Mouse (Mus musculus) testis, adult 2 months (tissue): ENCODE results near the gene Plpp7. TPM values are rescaled to one million over a fixed set of nuclear protein-coding genes. Genes with fewer than 3 reads are reported as not detected.

Experiments
- H3K27ac ChIP-seq: fragments of 200-500 bp; 2 replicates; pipeline ENCODE4 v1.5.1; 2012; ENCODE audit warnings: low read depth, low read length; ENCODE audit not compliant: control insufficient read depth, insufficient read depth
- H3K27me3 ChIP-seq: fragments of 200-500 bp; 2 replicates; pipeline ENCODE4 v1.6.1; 2012; ENCODE audit warnings: mild to moderate bottlenecking, low read length, moderate library complexity; ENCODE audit not compliant: control insufficient read depth, insufficient read depth
- H3K36me3 ChIP-seq: fragments of 200-500 bp; 2 replicates; pipeline ENCODE4 v1.6.1; 2012; ENCODE audit warnings: mild to moderate bottlenecking, low read length; ENCODE audit not compliant: control insufficient read depth, insufficient read depth
- H3K4me1 ChIP-seq: fragments of 200-500 bp; 2 replicates; pipeline ENCODE4 v1.6.1; 2012; ENCODE audit warnings: low read length; ENCODE audit not compliant: control insufficient read depth, insufficient read depth
- H3K4me3 ChIP-seq: fragments of 200-500 bp; 2 replicates; pipeline ENCODE4 v1.5.1; 2012; ENCODE audit warnings: low read depth, mild to moderate bottlenecking, low read length, moderate library complexity, mixed read lengths; ENCODE audit not compliant: control insufficient read depth
- CTCF ChIP-seq: fragments of 200-500 bp; IDR thresholded peaks from 2 replicates; pipeline ENCODE4 v1.5.1; 2012; ENCODE audit warnings: low read depth, mild to moderate bottlenecking, inconsistent platforms, low read length, moderate library complexity; ENCODE audit not compliant: control insufficient read depth, insufficient read depth, insufficient replicate concordance
- POLR2A ChIP-seq: fragments of 200-500 bp; IDR thresholded peaks from 2 replicates; pipeline ENCODE4 v1.6.1; 2012; ENCODE audit warnings: low read depth, mild to moderate bottlenecking, inconsistent platforms, low read length, moderate library complexity; ENCODE audit not compliant: control insufficient read depth
- polyA plus RNA-seq: library from polyadenylated mRNA; depleted of rRNA; stranded (reverse); fragments of >200 nt; gene quantifications from 2 replicates; pipeline ENCODE4 v1.2.3, GENCODE M21; 2012

The Plpp7 gene
- polyA plus RNA-seq, 1 experiment: 4.7 TPM

DNA sequence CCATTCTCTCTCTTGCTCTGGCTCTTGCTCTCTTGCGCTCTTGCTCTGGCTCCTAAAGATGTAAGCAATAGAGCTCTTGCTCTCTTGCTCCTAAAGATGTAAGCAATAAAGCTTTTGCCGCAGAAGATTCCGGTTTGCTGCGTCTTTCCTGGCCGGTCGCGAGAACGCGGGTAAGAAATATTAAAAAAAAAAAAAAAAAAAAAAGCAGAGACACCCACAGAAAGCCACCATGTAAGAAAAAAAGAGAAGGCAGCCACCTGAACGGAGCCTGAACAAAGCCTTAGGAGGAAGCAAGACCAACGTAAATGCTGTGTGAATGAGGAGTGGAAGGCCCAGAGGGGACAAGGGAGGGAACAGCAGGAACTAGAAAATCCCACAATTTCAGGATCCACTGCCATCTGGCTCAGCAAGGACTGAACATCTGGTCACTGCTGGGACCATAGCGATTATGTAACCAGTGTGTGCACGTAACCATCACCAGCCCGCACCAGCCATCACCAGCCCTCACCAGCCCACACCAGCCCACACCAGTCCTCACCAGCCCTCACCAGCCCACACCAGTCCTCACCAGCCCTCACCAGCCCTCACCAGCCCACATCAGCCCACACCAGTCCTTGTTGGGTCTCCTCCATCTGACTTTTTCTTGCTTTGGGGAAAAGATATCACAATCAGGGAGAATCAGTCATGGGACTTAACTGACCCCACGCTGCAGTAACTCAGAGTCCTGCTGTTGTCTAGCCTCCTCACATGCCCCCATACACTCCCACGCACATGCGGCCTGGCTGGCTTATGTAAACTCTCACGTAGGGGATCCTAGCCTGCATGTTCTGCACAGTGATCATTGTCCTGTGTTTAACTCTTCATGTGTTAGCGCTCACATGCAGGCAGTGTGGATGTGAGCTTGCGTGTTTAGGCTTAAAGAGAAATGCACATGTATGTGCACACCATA is 24.7 kb downstream of the Plpp7 start:
- no peaks in the 10 kb centered on the region for H3K36me3 ChIP-seq
- H3K27me3 ChIP-seq: no peaks in the 10 kb centered on the region
- H3K4me1 ChIP-seq: no peaks in the 10 kb centered on the region
- TF ChIP-seq POLR2A (no peak), CTCF (no peak)
- no peak overlapping the region for H3K4me3 ChIP-seq
- peak overlapping the region; percentile 51 for H3K27ac ChIP-seq

DNA sequence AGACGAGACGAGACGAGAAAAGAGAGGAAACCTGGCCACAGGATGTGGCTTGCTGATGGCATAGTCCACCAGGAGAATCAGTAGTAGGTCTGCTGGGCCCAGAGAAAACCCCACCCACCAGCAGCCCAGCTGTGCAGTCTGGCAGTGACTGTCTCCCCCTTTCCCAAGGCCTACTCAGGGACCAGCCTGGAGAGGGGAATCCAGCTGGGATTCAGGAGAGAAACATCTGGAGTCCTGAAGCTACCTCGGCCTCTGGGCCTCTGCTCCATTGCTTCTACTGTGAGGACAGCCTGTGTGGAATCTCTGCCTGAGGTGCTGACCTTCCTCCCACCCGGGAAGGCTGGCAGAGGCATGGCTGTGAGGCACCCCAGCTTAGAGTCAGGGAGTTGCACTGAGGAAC is 25.8 kb downstream of the Plpp7 start:
- Histone ChIP-seq H3K4me3 (no peak overlapping the region), H3K4me1 (no peaks in the 10 kb centered on the region), H3K27ac (peak overlapping the region; percentile 27), H3K27me3 (no peaks in the 10 kb centered on the region), H3K36me3 (no peaks in the 10 kb centered on the region)
- TF ChIP-seq POLR2A (no peak), CTCF (no peak)

DNA sequence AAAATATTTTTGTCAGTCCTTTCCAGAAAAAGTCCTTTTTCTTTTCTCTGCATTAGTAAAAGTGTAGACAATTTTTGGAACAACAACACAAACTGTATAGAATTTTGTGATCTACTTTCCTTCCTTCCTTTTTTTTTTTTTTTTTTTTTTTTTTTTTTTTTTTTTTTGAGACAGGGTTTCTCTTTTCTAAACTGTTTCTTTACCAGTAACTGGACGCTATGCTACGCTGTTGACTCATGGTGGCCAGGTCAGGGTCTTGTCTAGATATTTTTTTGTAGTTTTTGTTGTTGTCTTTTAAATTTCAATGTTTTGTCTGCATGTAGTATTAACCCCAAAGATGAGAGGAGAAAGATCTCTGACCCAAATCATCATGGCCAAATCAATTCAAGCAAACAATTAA is 26.5 kb downstream of the Plpp7 start:
- Histone ChIP-seq H3K36me3 (no peaks in the 10 kb centered on the region), H3K4me1 (no peaks in the 10 kb centered on the region), H3K27ac (no peak overlapping the region), H3K4me3 (no peak overlapping the region), H3K27me3 (no peaks in the 10 kb centered on the region)
- TF ChIP-seq POLR2A (no peak), CTCF (no peak)

DNA sequence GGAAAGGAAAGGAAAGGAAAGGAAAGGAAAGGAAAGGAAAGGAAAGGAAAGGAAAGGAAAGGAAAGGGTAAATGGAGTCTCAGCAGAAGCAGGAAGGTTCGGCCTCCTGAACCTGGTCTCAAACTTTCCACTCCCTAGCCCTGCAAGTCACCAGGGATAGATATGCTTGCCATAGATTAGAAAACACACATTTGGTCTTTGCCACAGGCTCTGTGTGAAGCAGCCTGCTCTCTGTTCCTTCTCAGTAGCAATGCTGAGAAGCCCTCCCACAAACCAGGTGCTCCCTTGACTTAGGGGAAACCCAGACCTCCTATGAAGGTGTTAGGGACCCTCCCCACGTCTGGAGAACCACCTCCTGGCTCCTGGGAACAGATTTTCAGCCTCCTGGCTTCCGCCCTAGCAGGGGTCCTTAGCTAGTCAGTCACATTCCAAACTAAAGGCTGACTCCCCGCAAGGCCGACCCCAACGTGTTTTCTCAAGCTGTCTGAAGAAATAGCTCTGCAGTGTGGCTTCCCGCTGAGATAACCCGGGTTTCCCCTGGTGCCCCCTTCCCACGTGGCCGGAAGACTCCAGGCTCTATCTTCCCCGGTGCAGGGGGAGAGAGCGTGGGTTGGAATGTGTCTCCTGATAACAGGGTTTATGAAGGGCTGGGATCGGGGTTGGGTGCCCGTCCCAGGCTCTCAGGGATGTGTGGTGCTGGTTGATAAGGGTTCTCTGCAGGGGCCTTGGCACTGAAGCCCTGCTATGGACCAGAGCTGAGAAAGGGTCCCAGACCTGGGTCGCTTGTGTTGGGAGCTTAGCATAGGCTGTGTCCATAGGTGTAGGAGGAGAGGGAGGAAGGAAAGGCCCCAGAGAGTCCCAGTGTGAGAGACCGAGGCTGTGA is 32.6 kb downstream of the Plpp7 start:
- Histone ChIP-seq H3K27ac (peak overlapping the region; percentile 15; the same call in 1 of the 2 replicates), H3K4me3 (no peak overlapping the region), H3K4me1 (peaks cover 3% of the 10 kb centered on the region), H3K27me3 (no peaks in the 10 kb centered on the region), H3K36me3 (no peaks in the 10 kb centered on the region)
- no peak for TF ChIP-seq POLR2A
- TF ChIP-seq CTCF: no peak

DNA sequence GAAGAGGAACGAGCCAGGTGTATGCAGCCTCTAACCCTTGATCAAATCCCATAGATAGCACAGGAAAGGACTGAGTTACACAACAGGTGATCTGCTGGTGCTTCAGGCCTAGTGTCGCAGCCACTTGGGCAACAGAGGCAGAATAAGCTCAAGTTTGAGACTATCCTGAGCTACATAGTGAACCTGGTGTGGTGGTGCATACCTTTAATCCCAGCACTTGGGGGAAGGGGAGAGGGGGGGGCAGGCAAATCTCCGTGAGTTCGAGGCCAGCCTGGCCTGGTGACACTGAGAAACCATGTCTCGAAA is 33.2 kb downstream of the Plpp7 start:
- no peaks in the 10 kb centered on the region for H3K36me3 ChIP-seq
- no peak overlapping the region for H3K27ac ChIP-seq
- no peaks in the 10 kb centered on the region for H3K27me3 ChIP-seq
- H3K4me1 ChIP-seq: peaks cover 3% of the 10 kb centered on the region
- no peak for TF ChIP-seq CTCF
- no peak for TF ChIP-seq POLR2A
- H3K4me3 ChIP-seq: no peak overlapping the region

DNA sequence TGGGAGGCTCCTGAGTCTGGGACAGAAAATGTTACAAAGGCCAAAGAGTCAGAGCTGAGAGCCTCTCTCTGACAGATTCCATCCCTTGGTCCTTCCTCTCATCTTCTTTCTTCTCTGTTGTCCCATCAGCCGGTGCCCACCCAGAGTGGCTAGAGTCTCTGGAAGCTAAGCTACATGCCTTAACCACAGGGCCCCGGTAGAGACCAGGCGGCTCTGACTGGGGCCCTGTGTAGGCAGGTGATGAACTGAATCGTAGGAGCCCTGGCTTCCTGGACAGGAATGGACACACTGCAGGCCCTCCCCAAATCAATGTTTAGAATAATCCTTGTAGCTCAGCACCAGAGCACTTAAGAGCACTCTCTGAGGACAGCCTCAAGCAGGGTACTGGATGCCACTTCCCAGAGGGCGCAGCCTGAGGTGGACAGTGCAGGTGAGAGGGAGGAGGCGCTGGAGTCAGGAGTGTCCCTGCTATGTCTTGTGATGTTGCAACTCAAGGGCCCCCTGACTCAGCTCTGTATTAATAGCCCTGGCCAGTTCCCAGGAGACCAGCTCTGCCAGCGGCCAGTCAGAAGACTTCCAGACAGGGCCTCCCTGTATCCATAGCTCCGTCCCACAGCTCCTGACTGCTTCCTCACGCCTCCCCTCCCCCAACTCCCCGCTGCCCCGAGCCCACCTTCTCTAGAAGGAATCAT is 34.2 kb downstream of the Plpp7 start:
- TF ChIP-seq CTCF: no peak
- TF ChIP-seq POLR2A: no peak
- Histone ChIP-seq H3K27me3 (no peaks in the 10 kb centered on the region), H3K36me3 (no peaks in the 10 kb centered on the region), H3K4me1 (peaks cover 3% of the 10 kb centered on the region), H3K4me3 (no peak overlapping the region), H3K27ac (no peak overlapping the region)
